ENCODE assay signal across 19 mouse cellular contexts in genomic region chr9:29306961-29307360, GRCm38 (mm10).
DNase-seq lines count a peak whose midpoint lies in the region; ATAC-seq and TF ChIP-seq lines count a peak whose summit lies in the region.
"Had no signal": no experiment of that assay in that cellular context is flagged by ENCODE, and none has a peak within 500 bp of the region (broad histone marks: within the 10 kb centered on the region; RNA-seq: fewer than 3 reads in every experiment).

No protein-coding gene starts in this region.

- no peak for TF ChIP-seq POLR2A in ES-Bruce4 (IDR thresholded peaks at IDR 0.05; ENCODE audit: insufficient read depth, low read length)

- H3K27me3 ChIP-seq in hindbrain, embryonic 16.5 days (replicated peaks; ENCODE audit: control insufficient read depth, insufficient read depth, low read length) = no peaks in the 10 kb centered on the region
- no peaks in the 10 kb centered on the region for H3K27me3 ChIP-seq in hindbrain, embryonic 12.5 days
- H3K27me3 ChIP-seq in ES-Bruce4 (ENCODE audit: control insufficient read depth, insufficient read depth, low read length, poor library complexity, severe bottlenecking) = no peaks in the 10 kb centered on the region
- H3K27me3 ChIP-seq: embryonic facial prominence, embryonic 13.5 days; kidney, embryonic 15.5 days had no signal

- intact Hi-C loops in heart, postnatal 10 days (cut with DNase I) = no loop called here

- H3K4me3 ChIP-seq in hindbrain, embryonic 16.5 days (ENCODE audit: low read length) = no peak overlapping the region
- H3K4me3 ChIP-seq in hindbrain, embryonic 12.5 days = no peak overlapping the region
- no peak overlapping the region for H3K4me3 ChIP-seq in ES-Bruce4 (ENCODE audit: low read depth, low read length)
- no peak overlapping the region for H3K4me3 ChIP-seq in ES-E14 (ENCODE audit: insufficient read depth in 1 of 2, low read depth in 1 of 2, low read length in 2 of 2, poor library complexity in 1 of 2, severe bottlenecking in 1 of 2)
- H3K4me3 ChIP-seq: embryonic facial prominence, embryonic 13.5 days; forebrain, embryonic 10.5 days; kidney, embryonic 15.5 days had no signal

- peaks cover 6% of the 10 kb centered on the region; the same call in 1 of the 2 replicates for H3K4me1 ChIP-seq in hindbrain, embryonic 16.5 days (ENCODE audit: control insufficient read depth, insufficient read depth, low read depth, low read length)
- H3K4me1 ChIP-seq in hindbrain, embryonic 12.5 days = 0 out of 2 replicates have a peak, but pooled peaks cover 6% of the 10 kb centered on the region
- H3K4me1 ChIP-seq in ES-Bruce4 (ENCODE audit: control insufficient read depth, insufficient read depth, low read length) (peaks cover 1% of the 10 kb centered on the region), ES-E14 (ENCODE audit: control insufficient read depth in 2 of 2, insufficient read depth in 2 of 2, low read length in 2 of 2, poor library complexity in 1 of 2) (peaks cover 1 to 3% of the 10 kb centered on the region in 2 experiments; a peak in 1 of 4 replicates)
- H3K4me1 ChIP-seq: kidney, embryonic 15.5 days had no signal

- peak; percentile 6 for DNase-seq in ES-E14 (ENCODE audit: low read depth, low spot score)
- peak; percentile 72 for DNase-seq in cerebellum, adult 9-10 months
- no peak for DNase-seq in embryo, embryonic 11 days
- DNase-seq in heart, postnatal 10 days = no peak
- DNase-seq: adrenal gland, adult 8-10 months; gastrocnemius, postnatal 14 days; layer of hippocampus, postnatal 36 days; liver; liver, postnatal 0 days; lung, postnatal 36 days; right cerebral cortex, postnatal 25 days; thymus, postnatal 14 days had no signal

- ATAC-seq in hindbrain, embryonic 16.5 days = no peak
- ATAC-seq in hindbrain, embryonic 12.5 days (ENCODE audit: low FRiP score) = no peak
- ATAC-seq: inflammation-experienced regulatory T-cells, adult 6 months; liver, postnatal 0 days had no signal

- H3K36me3 ChIP-seq in hindbrain, embryonic 16.5 days (ENCODE audit: control insufficient read depth, insufficient read depth, low read length) = no peaks in the 10 kb centered on the region
- H3K36me3 ChIP-seq in hindbrain, embryonic 12.5 days = no peaks in the 10 kb centered on the region
- H3K36me3 ChIP-seq in ES-Bruce4 (ENCODE audit: control insufficient read depth, insufficient read depth, low read length, poor library complexity, severe bottlenecking) (no peaks in the 10 kb centered on the region), ES-E14 (ENCODE audit: control insufficient read depth, insufficient read depth, low read length, poor library complexity, severe bottlenecking) (no peaks in the 10 kb centered on the region)
- H3K36me3 ChIP-seq: embryonic facial prominence, embryonic 13.5 days; forebrain, embryonic 10.5 days; kidney, embryonic 15.5 days had no signal

- in situ Hi-C loops in ES-E14 (cut with MboI; ENCODE audit: low sequenced_read_pairs in 2 of 2, unreplicated experiment in 2 of 2) = no loop called here

- no peak overlapping the region for H3K9ac ChIP-seq in hindbrain, embryonic 16.5 days (ENCODE audit: low read depth, low read length)
- H3K9ac ChIP-seq in hindbrain, embryonic 12.5 days = no peak overlapping the region
- H3K9ac ChIP-seq in ES-Bruce4 (ENCODE audit: low read depth, poor library complexity, severe bottlenecking) (no peak overlapping the region), ES-E14 (ENCODE audit: insufficient read depth, low read depth, low read length, poor library complexity, severe bottlenecking) (no peak overlapping the region; the same call in 1 of the 2 replicates)
- H3K9ac ChIP-seq: embryonic facial prominence, embryonic 13.5 days; kidney, embryonic 15.5 days; liver, postnatal 0 days had no signal

- no peak for TF ChIP-seq CTCF in ES-Bruce4 (IDR thresholded peaks at IDR 0.05; ENCODE audit: low read depth, low read length)

- H3K9me3 ChIP-seq in hindbrain, embryonic 16.5 days (ENCODE audit: control insufficient read depth, low read length) = no peaks in the 10 kb centered on the region
- no peaks in the 10 kb centered on the region for H3K9me3 ChIP-seq in hindbrain, embryonic 12.5 days (replicated peaks)
- H3K9me3 ChIP-seq in ES-Bruce4 (replicated peaks; ENCODE audit: control insufficient read depth, insufficient read depth, low read length, poor library complexity, severe bottlenecking) (no peaks in the 10 kb centered on the region), ES-E14 (ENCODE audit: control insufficient read depth, insufficient read depth, low read depth, low read length) (no peaks in the 10 kb centered on the region)
- H3K9me3 ChIP-seq: embryonic facial prominence, embryonic 13.5 days; forebrain, embryonic 10.5 days; kidney, embryonic 15.5 days had no signal

- no peak overlapping the region for H3K4me2 ChIP-seq in hindbrain, embryonic 16.5 days (ENCODE audit: low read length)
- H3K4me2 ChIP-seq in hindbrain, embryonic 12.5 days (replicated peaks) = no peak overlapping the region
- H3K4me2 ChIP-seq: embryonic facial prominence, embryonic 13.5 days; kidney, embryonic 15.5 days had no signal

- WGBS in hindbrain, embryonic 16.5 days = 8% methylated on average over 2 of the region's 2 CpGs
- 9% methylated on average over 2 of the region's 2 CpGs for WGBS in hindbrain, embryonic 12.5 days

- peak overlapping the region; percentile 31; the same call in 1 of the 2 replicates for H3K27ac ChIP-seq in hindbrain, embryonic 16.5 days (ENCODE audit: low read depth, low read length)
- H3K27ac ChIP-seq in hindbrain, embryonic 12.5 days = no peak overlapping the region
- peak overlapping the region; percentile 59 for H3K27ac ChIP-seq in ES-Bruce4 (ENCODE audit: insufficient read depth, low read length)
- H3K27ac ChIP-seq in ES-E14 (ENCODE audit: insufficient read depth, low read depth, low read length, poor library complexity, severe bottlenecking) = no peak overlapping the region
- H3K27ac ChIP-seq: embryonic facial prominence, embryonic 13.5 days; forebrain, embryonic 10.5 days; kidney, embryonic 15.5 days had no signal

- 0 out of 2 replicates have a peak, but pooled peaks have one; percentile 48 for TF ChIP-seq EP300 in ES-Bruce4 (IDR thresholded peaks at IDR 0.05; ENCODE audit: insufficient read depth, low read depth, low read length)

TF ChIP-seq in ES-E14, 5 proteins besides CTCF, POLR2A, EP300 and RAD21:
- TF ChIP-seq HCFC1 (IDR thresholded peaks at IDR 0.05; ENCODE audit: borderline replicate concordance, insufficient read depth, low read length) = no peak
- TF ChIP-seq ZC3H11A (IDR thresholded peaks at IDR 0.05; ENCODE audit: borderline replicate concordance, low read depth, low read length) = no peak
- TF ChIP-seq CHD2 (IDR thresholded peaks at IDR 0.05; ENCODE audit: low read depth, low read length) = no peak
- no peak for TF ChIP-seq MAFK (IDR thresholded peaks at IDR 0.05; ENCODE audit: insufficient read depth, low read depth, low read length)
- no peak for TF ChIP-seq ZNF384 (IDR thresholded peaks at IDR 0.05; ENCODE audit: low read depth, low read length)

Comparison
In these comparisons a context has a peak if more than half of its experiments do, and no peak if none do; other contexts are left out.
1. H3K27ac ChIP-seq: peak in hindbrain, embryonic 16.5 days (single experiment) and ES-Bruce4 (single experiment); none in hindbrain, embryonic 12.5 days (single experiment) and ES-E14 (single experiment).
2. DNase-seq: peak in ES-E14 (single experiment) and cerebellum, adult 9-10 months (single experiment); none in embryo, embryonic 11 days (single experiment) and heart, postnatal 10 days (0 of 2).